Mouse (Mus musculus): ENCODE measurements around the gene Ttc19.

DNA sequence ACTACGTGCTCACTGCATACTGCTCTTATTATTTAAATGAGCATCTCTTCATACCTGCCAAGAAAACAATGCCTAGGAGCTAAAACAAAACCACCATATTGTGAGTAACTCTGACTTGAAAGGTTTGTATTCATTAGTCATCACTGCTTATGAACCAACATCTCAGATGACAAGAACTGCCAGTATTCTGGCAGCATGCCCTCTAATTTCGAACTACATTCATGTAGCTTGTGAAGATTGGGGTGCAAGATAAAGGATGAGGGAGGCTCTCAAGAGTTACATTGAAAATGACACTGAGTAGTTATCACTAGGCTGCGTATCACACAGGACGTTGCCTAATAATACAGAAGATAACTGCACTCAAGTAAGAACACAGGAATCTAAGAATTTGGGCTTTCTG, 51.0 kb downstream of the Ttc19 start:
- TF ChIP-seq POLR2A (IDR thresholded peaks at IDR 0.05; ENCODE audit: control insufficient read depth, extremely low read depth, insufficient read depth, low read length, poor library complexity) (no peak), CTCF (IDR thresholded peaks at IDR 0.05; ENCODE audit: borderline replicate concordance, control insufficient read depth, extremely low read depth, insufficient read depth, low read length, poor library complexity) (no peak)
